Mouse (Mus musculus): ENCODE results near the gene Trpc4ap. TPM values are rescaled to one million over a fixed set of nuclear protein-coding genes. Genes with fewer than 3 reads are reported as not detected.
"Not testable (repeated sequence)": the region's sequence is repeated elsewhere in the genome, so short reads cannot be mapped to it uniquely, and the experiment has no call there.

Gene Trpc4ap
- total and polyA plus RNA-seq, 3 experiments: 57.4 to 110 (median 80.5) TPM

- Histone ChIP-seq H3K36me3 (replicated peaks) (no peaks in the 10 kb centered on the region), H3K27me3 (ENCODE audit: insufficient read depth, low read length) (no peaks in the 10 kb centered on the region), H3K4me3 (ENCODE audit: low read depth, low read length) (no peak within 1 kb of the TSS), H3K9me3 (replicated peaks) (peaks cover 9% of the 10 kb centered on the region), H3K4me1 (ENCODE audit: insufficient read depth, low read depth, low read length) (peaks cover 56% of the 10 kb centered on the region)
- ATAC-seq (ENCODE audit: extremely low read depth, insufficient number of reproducible peaks, low FRiP score, poor library complexity, severe bottlenecking) (no peak), DNase-seq (ENCODE audit: low spot score) (no peak)
- no peak for TF ChIP-seq TAL1 (conservative IDR thresholded peaks at IDR 0.05; ENCODE audit: low read depth, low read length)
- no peak for TF ChIP-seq POLR2AphosphoS5 (IDR thresholded peaks at IDR 0.05; ENCODE audit: insufficient replicate concordance, low read depth, low read length)
- TF ChIP-seq GATA2 (IDR thresholded peaks at IDR 0.05; ENCODE audit: borderline replicate concordance, low read depth, low read length): no peak
- TF ChIP-seq CTCF (IDR thresholded peaks at IDR 0.05; ENCODE audit: low read depth, low read length): no peak
- TF ChIP-seq GATA1 (IDR thresholded peaks at IDR 0.05; ENCODE audit: borderline replicate concordance, low read length): no peak
Measured at GRCm38 (mm10) chr2:155610978-155611377, 81.2 kb downstream of the Trpc4ap start, which contains the start of gene Myh7b. Gene Myh7b, plus strand, starts transcription at chr2:155611212.

GRCm38 (mm10) chr2:155606360-155606759 lies 85.8 kb downstream of the Trpc4ap start:
- Histone ChIP-seq H3K4me1 (ENCODE audit: insufficient read depth, low read depth, low read length) (peaks cover 49% of the 10 kb centered on the region), H3K4me3 (ENCODE audit: low read depth, low read length) (no peak overlapping the region), H3K27me3 (ENCODE audit: insufficient read depth, low read length) (no peaks in the 10 kb centered on the region), H3K9me3 (replicated peaks) (peaks cover 9% of the 10 kb centered on the region), H3K36me3 (replicated peaks) (no peaks in the 10 kb centered on the region)
- DNase-seq (ENCODE audit: low spot score) (no peak), ATAC-seq (ENCODE audit: extremely low read depth, insufficient number of reproducible peaks, low FRiP score, poor library complexity, severe bottlenecking) (no peak)
- TF ChIP-seq POLR2AphosphoS5 (IDR thresholded peaks at IDR 0.05; ENCODE audit: insufficient replicate concordance, low read depth, low read length): no peak
- no peak for TF ChIP-seq CTCF (IDR thresholded peaks at IDR 0.05; ENCODE audit: low read depth, low read length)
- no peak for TF ChIP-seq TAL1 (conservative IDR thresholded peaks at IDR 0.05; ENCODE audit: low read depth, low read length)
- TF ChIP-seq GATA1 (IDR thresholded peaks at IDR 0.05; ENCODE audit: borderline replicate concordance, low read length): no peak
- TF ChIP-seq GATA2 (IDR thresholded peaks at IDR 0.05; ENCODE audit: borderline replicate concordance, low read depth, low read length): no peak

- not testable (repeated sequence) for H3K27me3 ChIP-seq (ENCODE audit: insufficient read depth, low read length); H3K9me3 ChIP-seq (replicated peaks); H3K36me3 ChIP-seq (replicated peaks); ATAC-seq (ENCODE audit: extremely low read depth, insufficient number of reproducible peaks, low FRiP score, poor library complexity, severe bottlenecking); DNase-seq (ENCODE audit: low spot score)
- H3K4me1 ChIP-seq (ENCODE audit: insufficient read depth, low read depth, low read length): peaks cover 44% of the 10 kb centered on the region
- peak overlapping the region; percentile 39; the same call in 1 of the 2 replicates for H3K4me3 ChIP-seq (ENCODE audit: low read depth, low read length)
Measured at GRCm38 (mm10) chr2:155605236-155605589, 87.0 kb downstream of the Trpc4ap start.

- DNase-seq (ENCODE audit: low spot score) (no peak), ATAC-seq (ENCODE audit: extremely low read depth, insufficient number of reproducible peaks, low FRiP score, poor library complexity, severe bottlenecking) (no peak)
- peak overlapping the region; percentile 39; the same call in 1 of the 2 replicates for H3K4me3 ChIP-seq (ENCODE audit: low read depth, low read length)
- TF ChIP-seq TAL1 (conservative IDR thresholded peaks at IDR 0.05; ENCODE audit: low read depth, low read length) (no peak), GATA2 (IDR thresholded peaks at IDR 0.05; ENCODE audit: borderline replicate concordance, low read depth, low read length) (no peak), POLR2AphosphoS5 (IDR thresholded peaks at IDR 0.05; ENCODE audit: insufficient replicate concordance, low read depth, low read length) (no peak), GATA1 (IDR thresholded peaks at IDR 0.05; ENCODE audit: borderline replicate concordance, low read length) (no peak), CTCF (IDR thresholded peaks at IDR 0.05; ENCODE audit: low read depth, low read length) (no peak)
- peaks cover 44% of the 10 kb centered on the region for H3K4me1 ChIP-seq (ENCODE audit: insufficient read depth, low read depth, low read length)
- H3K27me3 ChIP-seq (ENCODE audit: insufficient read depth, low read length): no peaks in the 10 kb centered on the region
- H3K36me3 ChIP-seq (replicated peaks): no peaks in the 10 kb centered on the region
- peaks cover 9% of the 10 kb centered on the region for H3K9me3 ChIP-seq (replicated peaks)
Measured at GRCm38 (mm10) chr2:155604560-155605235, 87.5 kb downstream of the Trpc4ap start.

GRCm38 (mm10) chr2:155603707-155604106 lies 88.5 kb downstream of the Trpc4ap start:
- ATAC-seq (ENCODE audit: extremely low read depth, insufficient number of reproducible peaks, low FRiP score, poor library complexity, severe bottlenecking): no peak

GRCm38 (mm10) chr2:155595516-155595915 lies 96.7 kb downstream of the Trpc4ap start:
- ATAC-seq (ENCODE audit: extremely low read depth, insufficient number of reproducible peaks, low FRiP score, poor library complexity, severe bottlenecking): no peak
- no peaks in the 10 kb centered on the region for H3K27me3 ChIP-seq (ENCODE audit: insufficient read depth, low read length)
- H3K9me3 ChIP-seq (replicated peaks): no peaks in the 10 kb centered on the region
- peaks cover 4% of the 10 kb centered on the region for H3K36me3 ChIP-seq (replicated peaks)
- TF ChIP-seq GATA2 (IDR thresholded peaks at IDR 0.05; ENCODE audit: borderline replicate concordance, low read depth, low read length): no peak
- TF ChIP-seq CTCF (IDR thresholded peaks at IDR 0.05; ENCODE audit: low read depth, low read length): no peak
- no peak overlapping the region for H3K4me3 ChIP-seq (ENCODE audit: low read depth, low read length)
- peaks cover 67% of the 10 kb centered on the region for H3K4me1 ChIP-seq (ENCODE audit: insufficient read depth, low read depth, low read length)
- DNase-seq (ENCODE audit: low spot score): no peak

More at GRCm38 (mm10) chr2:155603707-155604106, 88.5 kb downstream of the Trpc4ap start:
- H3K9me3 ChIP-seq (replicated peaks): peaks cover 9% of the 10 kb centered on the region
- peaks cover 47% of the 10 kb centered on the region for H3K4me1 ChIP-seq (ENCODE audit: insufficient read depth, low read depth, low read length)
- H3K36me3 ChIP-seq (replicated peaks): no peaks in the 10 kb centered on the region
- no peak overlapping the region for H3K4me3 ChIP-seq (ENCODE audit: low read depth, low read length)
- no peak for TF ChIP-seq GATA1 (IDR thresholded peaks at IDR 0.05; ENCODE audit: borderline replicate concordance, low read length)
- TF ChIP-seq GATA2 (IDR thresholded peaks at IDR 0.05; ENCODE audit: borderline replicate concordance, low read depth, low read length): no peak
- no peak for TF ChIP-seq CTCF (IDR thresholded peaks at IDR 0.05; ENCODE audit: low read depth, low read length)
- TF ChIP-seq POLR2AphosphoS5 (IDR thresholded peaks at IDR 0.05; ENCODE audit: insufficient replicate concordance, low read depth, low read length): no peak
- TF ChIP-seq TAL1 (conservative IDR thresholded peaks at IDR 0.05; ENCODE audit: low read depth, low read length): no peak
- no peak for DNase-seq (ENCODE audit: low spot score)
- H3K27me3 ChIP-seq (ENCODE audit: insufficient read depth, low read length): no peaks in the 10 kb centered on the region

All from G1E (cell line).